Mouse (Mus musculus) heart, embryonic 10.5 days (tissue): ENCODE measurements around the gene Ehhadh. TPM values are rescaled to one million over a fixed set of nuclear protein-coding genes. Genes with fewer than 3 reads are reported as not detected.
A peak's percentile ranks its signal among the peaks of the same experiment; 100 is the strongest.
"Not testable (repeated sequence)": the region's sequence is repeated elsewhere in the genome, so short reads cannot be mapped to it uniquely, and the experiment has no call there.

ENCODE experiments used
- DNase-seq: peaks from one replicate; pipeline ENCODE4 v3.0.0-alpha.2; 2017; ENCODE audit warnings: low spot score
- H3K27ac ChIP-seq: fragments of 300-500 bp; sonication (generic); 2 replicates; pipeline ENCODE4 v1.5.1; 2016; ENCODE audit warnings: mild to moderate bottlenecking
- H3K27me3 ChIP-seq: fragments of 300-500 bp; sonication (generic); 2 replicates; pipeline ENCODE4 v1.6.1; 2016; ENCODE audit warnings: mild to moderate bottlenecking; ENCODE audit not compliant: poor library complexity, insufficient read depth, severe bottlenecking
- H3K36me3 ChIP-seq: fragments of 300-500 bp; sonication (generic); 2 replicates; pipeline ENCODE4 v1.6.1; 2016; ENCODE audit warnings: mild to moderate bottlenecking, moderate library complexity
- H3K4me1 ChIP-seq: fragments of 300-500 bp; sonication (generic); 2 replicates; pipeline ENCODE4 v1.6.1; 2016; ENCODE audit warnings: mild to moderate bottlenecking
- H3K4me3 ChIP-seq: fragments of 300-500 bp; sonication (generic); 2 replicates; pipeline ENCODE4 v1.5.1; 2016; ENCODE audit warnings: mild to moderate bottlenecking, moderate library complexity
- H3K9me3 ChIP-seq: fragments of 300-500 bp; sonication (generic); 2 replicates; pipeline ENCODE4 v1.6.1; 2016; ENCODE audit warnings: mild to moderate bottlenecking, moderate library complexity
- WGBS: fragments of 180-500 bp; shearing (Covaris S2); methylation state at CpG from one replicate; pipeline ENCODE4 v1.1.7; 2016; 5-methylcytosine and 5-hydroxymethylcytosine counted together
- polyA plus RNA-seq: library from polyadenylated mRNA; unstranded; fragments of >200 nt; fragmentation: Nextera tagmentation; extraction: Ambion mirVana; gene quantifications from 2 replicates; pipeline ENCODE4 v1.2.1, GENCODE M21; 2016

The Ehhadh gene
- polyA plus RNA-seq, 1 experiment from 2014 or later = 2.3 TPM

DNA sequence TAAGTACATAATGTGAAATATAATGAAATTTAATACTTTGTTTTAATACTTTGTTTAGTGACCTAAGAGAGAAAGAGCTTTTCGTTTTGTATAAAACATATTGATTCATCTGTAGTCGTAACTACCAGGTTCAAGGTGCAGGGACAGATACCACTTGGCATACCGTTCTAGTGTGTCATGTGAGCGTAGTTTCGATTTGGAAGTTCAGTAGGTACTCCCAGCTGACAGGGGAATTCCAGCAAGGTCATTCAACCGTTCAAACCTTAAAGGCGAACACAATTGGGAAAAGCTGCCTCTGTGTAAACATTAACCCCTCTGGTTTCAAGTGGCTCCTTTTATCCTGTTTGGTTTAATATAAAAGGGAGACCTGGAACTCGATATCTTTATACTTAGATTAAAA is 31.0 kb upstream of the Ehhadh start:
- WGBS = 65% methylated on average over 8 of the region's 8 CpGs
- no peak overlapping the region for H3K27ac ChIP-seq
- DNase-seq = no peak
- H3K4me1 ChIP-seq = no peaks in the 10 kb centered on the region
- H3K9me3 ChIP-seq = no peaks in the 10 kb centered on the region
- no peak overlapping the region for H3K4me3 ChIP-seq
- H3K36me3 ChIP-seq = no peaks in the 10 kb centered on the region
- no peaks in the 10 kb centered on the region for H3K27me3 ChIP-seq

DNA sequence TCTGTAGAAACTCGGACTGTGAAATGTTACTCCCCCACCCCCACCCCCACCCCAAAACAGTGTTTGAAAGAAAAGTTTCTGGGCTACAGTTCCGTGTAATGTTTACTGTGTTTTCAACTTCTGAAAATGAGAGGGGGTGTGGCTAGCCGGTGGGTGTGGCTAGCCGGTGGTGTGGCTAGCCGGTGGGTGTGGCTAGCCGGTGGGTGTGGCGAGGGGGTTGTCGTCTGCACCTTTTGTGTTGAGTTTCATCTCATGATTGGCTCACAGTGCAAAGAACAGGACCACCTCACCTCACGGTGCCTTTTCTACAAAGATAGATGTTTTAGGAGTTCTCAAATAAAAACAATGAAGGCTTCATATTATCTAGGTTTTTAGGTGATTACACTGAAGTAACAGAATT is 30.5 kb upstream of the Ehhadh start:
- no peaks in the 10 kb centered on the region for H3K27me3 ChIP-seq
- H3K36me3 ChIP-seq = no peaks in the 10 kb centered on the region
- DNase-seq = no peak
- no peaks in the 10 kb centered on the region for H3K4me1 ChIP-seq
- H3K9me3 ChIP-seq = no peaks in the 10 kb centered on the region
- 35% methylated on average over 9 of the region's 9 CpGs for WGBS
- H3K27ac ChIP-seq = no peak overlapping the region
- H3K4me3 ChIP-seq = no peak overlapping the region

DNA sequence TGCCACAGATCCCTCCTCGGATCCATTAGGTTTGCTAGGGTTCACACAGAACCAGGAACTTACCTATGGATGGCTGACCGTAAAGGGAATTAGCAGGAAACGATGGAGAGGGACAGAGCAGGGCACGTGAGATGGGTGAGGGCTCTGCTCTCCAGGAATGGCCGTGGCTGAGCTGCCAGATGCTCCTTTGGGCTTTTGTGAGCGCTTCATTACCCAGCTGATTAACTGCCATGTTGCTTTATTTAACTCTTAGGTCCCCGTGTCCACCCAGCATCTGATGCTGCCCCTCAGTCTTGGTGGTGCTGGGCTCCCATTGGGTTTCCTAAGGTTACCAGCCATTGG is 28.0 kb upstream of the Ehhadh start:
- 75% methylated on average over 7 of the region's 7 CpGs for WGBS

GRCm38 (mm10) chr16:21814861-21815668 is 27.5 kb upstream of the Ehhadh start:
- Histone ChIP-seq H3K4me3 (no peak overlapping the region), H3K27me3 (no peaks in the 10 kb centered on the region), H3K4me1 (no peaks in the 10 kb centered on the region), H3K27ac (no peak overlapping the region), H3K9me3 (no peaks in the 10 kb centered on the region), H3K36me3 (0 out of 2 replicates have a peak, but pooled peaks cover 2% of the 10 kb centered on the region)
- DNase-seq = no peak
- 71% methylated on average over 11 of the region's 11 CpGs for WGBS

More for the DNA sequence above, 28.0 kb upstream of the Ehhadh start:
- no peak for DNase-seq
- no peaks in the 10 kb centered on the region for H3K27me3 ChIP-seq
- H3K9me3 ChIP-seq = no peaks in the 10 kb centered on the region
- H3K36me3 ChIP-seq = 0 out of 2 replicates have a peak, but pooled peaks cover 2% of the 10 kb centered on the region
- H3K27ac ChIP-seq = no peak overlapping the region
- H3K4me1 ChIP-seq = no peaks in the 10 kb centered on the region
- H3K4me3 ChIP-seq = no peak overlapping the region

- peaks cover 9% of the 10 kb centered on the region; the same call in 1 of the 2 replicates for H3K36me3 ChIP-seq
- no peaks in the 10 kb centered on the region for H3K9me3 ChIP-seq
- H3K4me3 ChIP-seq = no peak overlapping the region
- no peaks in the 10 kb centered on the region for H3K4me1 ChIP-seq
- no peak for DNase-seq
- no peak overlapping the region for H3K27ac ChIP-seq
- WGBS = 63% methylated on average over 6 of the region's 6 CpGs
- no peaks in the 10 kb centered on the region for H3K27me3 ChIP-seq
Measured at GRCm38 (mm10) chr16:21813164-21813834, 25.7 kb upstream of the Ehhadh start.

GRCm38 (mm10) chr16:21807786-21808185 is 20.2 kb upstream of the Ehhadh start:
- DNase-seq, H3K27ac ChIP-seq, H3K27me3 ChIP-seq, H3K4me1 ChIP-seq, H3K4me3 ChIP-seq, H3K9me3 ChIP-seq: not testable (repeated sequence)
- 87% methylated on average over 7 of the region's 7 CpGs for WGBS
- H3K36me3 ChIP-seq = peaks cover 18% of the 10 kb centered on the region; the same call in 1 of the 2 replicates

GRCm38 (mm10) chr16:21806892-21807291 is 19.3 kb upstream of the Ehhadh start:
- DNase-seq = no peak
- 77% methylated on average over 1 of the region's 1 CpGs for WGBS

GRCm38 (mm10) chr16:21804258-21804657 is 16.7 kb upstream of the Ehhadh start:
- WGBS = 85% methylated on average over 1 of the region's 1 CpGs
- Histone ChIP-seq H3K36me3 (peaks cover 30% of the 10 kb centered on the region), H3K9me3 (no peaks in the 10 kb centered on the region), H3K4me3 (no peak overlapping the region), H3K4me1 (no peaks in the 10 kb centered on the region), H3K27ac (no peak overlapping the region), H3K27me3 (no peaks in the 10 kb centered on the region)
- no peak for DNase-seq

More at GRCm38 (mm10) chr16:21806892-21807291, 19.3 kb upstream of the Ehhadh start:
- Histone ChIP-seq H3K27me3 (no peaks in the 10 kb centered on the region), H3K27ac (no peak overlapping the region), H3K9me3 (no peaks in the 10 kb centered on the region), H3K4me1 (no peaks in the 10 kb centered on the region), H3K4me3 (no peak overlapping the region), H3K36me3 (peaks cover 18% of the 10 kb centered on the region; the same call in 1 of the 2 replicates)

- DNase-seq = no peak
- no peaks in the 10 kb centered on the region for H3K27me3 ChIP-seq
- peaks cover 2% of the 10 kb centered on the region; the same call in 1 of the 2 replicates for H3K36me3 ChIP-seq
- H3K9me3 ChIP-seq = no peaks in the 10 kb centered on the region
- peaks cover 11% of the 10 kb centered on the region; the same call in 1 of the 2 replicates for H3K4me1 ChIP-seq
- WGBS = 28% methylated on average over 5 of the region's 5 CpGs
- H3K27ac ChIP-seq = no peak overlapping the region
- peak overlapping the region; percentile 79 for H3K4me3 ChIP-seq
Measured at GRCm38 (mm10) chr16:21795071-21795470, 7.5 kb upstream of the Ehhadh start.

DNA sequence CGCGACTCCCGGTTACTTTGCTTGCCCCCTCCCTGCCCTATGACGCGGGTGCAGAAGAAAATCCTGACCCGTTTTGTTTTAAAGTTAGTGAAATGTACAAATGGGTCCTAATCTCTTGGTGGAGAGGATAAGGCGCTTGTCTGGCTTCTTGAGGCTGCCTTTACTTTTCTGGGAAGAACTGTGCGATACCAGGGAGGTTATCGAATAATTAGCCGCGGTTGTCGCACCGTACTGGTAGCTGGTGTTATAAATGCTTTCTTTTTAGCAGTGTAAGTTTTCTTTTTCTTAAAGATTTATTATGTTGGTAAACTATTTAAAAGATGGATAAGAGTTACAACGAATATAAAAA is 7.1 kb upstream of the Ehhadh start:
- Histone ChIP-seq H3K36me3 (peaks cover 2% of the 10 kb centered on the region; the same call in 1 of the 2 replicates), H3K27me3 (no peaks in the 10 kb centered on the region), H3K9me3 (no peaks in the 10 kb centered on the region), H3K27ac (peak overlapping the region; percentile 90), H3K4me3 (peak overlapping the region; percentile 79), H3K4me1 (peaks cover 11% of the 10 kb centered on the region; the same call in 1 of the 2 replicates)
- no peak for DNase-seq
- WGBS = 3% methylated on average over 14 of the region's 14 CpGs

- WGBS = 2% methylated on average over 47 of the region's 47 CpGs
Measured at GRCm38 (mm10) chr16:21793875-21794696, 6.5 kb upstream of the Ehhadh start, which contains the start of gene Map3k13. Gene Map3k13, plus strand, starts transcription at chr16:21794346.

DNA sequence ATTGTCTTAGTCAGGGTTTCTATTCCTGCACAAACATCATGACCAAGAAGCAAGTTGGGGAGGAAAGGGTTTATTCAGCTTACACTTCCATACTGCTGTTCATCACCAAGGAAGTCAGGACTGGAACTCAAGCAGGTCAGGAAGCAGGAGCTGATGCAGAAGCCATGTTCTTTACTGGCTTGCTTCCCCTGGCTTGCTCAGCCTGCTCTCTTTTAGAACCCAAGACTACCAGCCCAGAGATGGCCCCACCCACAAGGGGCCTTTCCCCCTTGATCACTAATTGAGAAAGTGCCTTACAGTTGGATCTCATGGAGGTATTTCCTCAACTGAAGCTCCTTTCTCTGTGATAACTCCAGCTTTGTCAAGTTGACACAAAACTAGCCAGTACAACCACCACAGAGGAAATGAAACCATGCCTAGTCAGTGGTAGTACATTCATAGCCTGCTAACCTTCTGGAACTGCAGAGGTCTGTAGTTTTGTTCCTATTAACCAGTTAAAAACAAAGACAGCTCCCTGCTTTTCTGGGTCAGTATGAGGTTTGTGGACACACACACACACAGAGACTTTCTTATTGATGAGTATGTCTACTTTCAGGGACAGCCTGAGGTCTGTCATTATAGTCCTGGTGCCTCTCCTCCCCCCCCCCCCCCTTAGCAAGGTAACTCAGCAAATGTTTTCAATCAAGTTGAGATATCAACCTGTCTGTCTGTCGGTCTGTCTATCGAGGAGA is 5.6 kb upstream of the Ehhadh start:
- DNase-seq, H3K9me3 ChIP-seq, H3K27me3 ChIP-seq, H3K36me3 ChIP-seq: not testable (repeated sequence)
- 24% methylated on average over 2 of the region's 2 CpGs for WGBS
- Histone ChIP-seq H3K27ac (peak overlapping the region; percentile 90; the same call in 1 of the 2 replicates), H3K4me3 (peak overlapping the region; percentile 79), H3K4me1 (peaks cover 11% of the 10 kb centered on the region; the same call in 1 of the 2 replicates)

More at GRCm38 (mm10) chr16:21793875-21794696, 6.5 kb upstream of the Ehhadh start, which contains the start of gene Map3k13:
- peak; percentile 97 for DNase-seq
- Histone ChIP-seq H3K4me1 (peaks cover 11% of the 10 kb centered on the region; the same call in 1 of the 2 replicates), H3K27ac (peak within 1 kb of the TSS; percentile 90), H3K9me3 (no peaks in the 10 kb centered on the region), H3K36me3 (no peaks in the 10 kb centered on the region), H3K27me3 (no peaks in the 10 kb centered on the region), H3K4me3 (peak within 1 kb of the TSS; percentile 79)
